Mouse (Mus musculus) MEL-GATA-1-ER (cell line): ENCODE results near the gene Ptprb.
A peak's percentile ranks its signal among the peaks of the same experiment; 100 is the strongest.

Experiments
- DNase-seq: peaks from one replicate; pipeline ENCODE4 v3.0.0-alpha.2; 2012; ENCODE audit warnings: low read depth; ENCODE audit errors: extremely low read depth

Gene Ptprb

GRCm38 (mm10) chr10:116374111-116374510 lies 98.8 kb downstream of the Ptprb start:
- no peak for DNase-seq

GRCm38 (mm10) chr10:116376853-116377252 lies 101.5 kb downstream of the Ptprb start:
- DNase-seq: no peak

GRCm38 (mm10) chr10:116382826-116383685 lies 107.7 kb downstream of the Ptprb start:
- no peak for DNase-seq

GRCm38 (mm10) chr10:116384401-116384800 lies 109.1 kb downstream of the Ptprb start:
- DNase-seq: no peak

- DNase-seq: no peak
Observed at GRCm38 (mm10) chr10:116386391-116386885, 111.1 kb downstream of the Ptprb start.

- no peak for DNase-seq
Observed at GRCm38 (mm10) chr10:116388840-116389239, 113.5 kb downstream of the Ptprb start.

- no peak for DNase-seq
Observed at GRCm38 (mm10) chr10:116393790-116394475, 118.6 kb downstream of the Ptprb start.

- DNase-seq: peak; percentile 63
Observed at GRCm38 (mm10) chr10:116394585-116394984, 119.3 kb downstream of the Ptprb start.

- no peak for DNase-seq
Observed at GRCm38 (mm10) chr10:116396279-116396678, 121.0 kb downstream of the Ptprb start.

GRCm38 (mm10) chr10:116396966-116397365 lies 121.6 kb downstream of the Ptprb start:
- DNase-seq: no peak

- DNase-seq: no peak
Observed at GRCm38 (mm10) chr10:116397573-116397972, 122.2 kb downstream of the Ptprb start.

GRCm38 (mm10) chr10:116397973-116398372 lies 122.7 kb downstream of the Ptprb start:
- no peak for DNase-seq

- DNase-seq: no peak
Observed at GRCm38 (mm10) chr10:116402742-116403425, 127.6 kb downstream of the Ptprb start.

- DNase-seq: no peak
Observed at GRCm38 (mm10) chr10:116403679-116404078, 128.4 kb downstream of the Ptprb start.

- no peak for DNase-seq
Observed at GRCm38 (mm10) chr10:116405011-116405410, 129.7 kb downstream of the Ptprb start.

GRCm38 (mm10) chr10:116407684-116408359 lies 132.5 kb downstream of the Ptprb start:
- DNase-seq: no peak

- no peak for DNase-seq
Observed at GRCm38 (mm10) chr10:116410826-116411225, 135.5 kb downstream of the Ptprb start.

- DNase-seq: no peak
Observed at GRCm38 (mm10) chr10:116416142-116416541, 140.8 kb downstream of the Ptprb start.

GRCm38 (mm10) chr10:116416726-116417125 lies 141.4 kb downstream of the Ptprb start:
- DNase-seq: no peak

- DNase-seq: no peak
Observed at GRCm38 (mm10) chr10:116418121-116418726, 142.9 kb downstream of the Ptprb start.

GRCm38 (mm10) chr10:116420976-116421375 lies 145.7 kb downstream of the Ptprb start:
- DNase-seq: no peak
